ENCODE assay signal across 9 mouse cellular contexts in genomic region chr2:73596786-73597185, GRCm38 (mm10). TPM values are rescaled to one million over a fixed set of nuclear protein-coding genes. Genes with fewer than 3 reads are reported as not detected.
DNase-seq lines count a peak whose midpoint lies in the region; ATAC-seq lines count a peak whose summit lies in the region.
"Had no signal": no experiment of that assay in that cellular context is flagged by ENCODE, and none has a peak within 500 bp of the region (broad histone marks: within the 10 kb centered on the region; RNA-seq: fewer than 3 reads in every experiment).

No protein-coding gene starts in this region.

- peaks cover 20% of the 10 kb centered on the region; the same call in 1 of the 2 replicates for H3K4me1 ChIP-seq in kidney, embryonic 14.5 days (ENCODE audit: control insufficient read depth, insufficient read depth, low read length)
- H3K4me1 ChIP-seq in embryonic facial prominence, embryonic 11.5 days (ENCODE audit: control insufficient read depth, insufficient read depth, low read length): no peaks in the 10 kb centered on the region; the same call in 1 of the 2 replicates
- H3K4me1 ChIP-seq in intestine, embryonic 14.5 days (replicated peaks; ENCODE audit: control insufficient read depth, insufficient read depth, low read length): peaks cover 22% of the 10 kb centered on the region
- H3K4me1 ChIP-seq in liver, embryonic 16.5 days (ENCODE audit: control insufficient read depth, low read depth, low read length): no peaks in the 10 kb centered on the region
- no peaks in the 10 kb centered on the region for H3K4me1 ChIP-seq in midbrain, embryonic 14.5 days (ENCODE audit: control insufficient read depth, insufficient read depth, low read length)
- H3K4me1 ChIP-seq: hindbrain, embryonic 15.5 days had no signal

- H3K27ac ChIP-seq in kidney, embryonic 14.5 days (ENCODE audit: low read depth, low read length): no peak overlapping the region
- H3K27ac ChIP-seq in embryonic facial prominence, embryonic 11.5 days (replicated peaks; ENCODE audit: low read depth, low read length): no peak overlapping the region
- H3K27ac ChIP-seq in intestine, embryonic 14.5 days (ENCODE audit: low read depth): 0 out of 2 replicates have a peak overlapping the region, but pooled peaks have one; percentile 24
- H3K27ac ChIP-seq in liver, embryonic 16.5 days (ENCODE audit: low read length): no peak overlapping the region
- H3K27ac ChIP-seq in midbrain, embryonic 14.5 days (replicated peaks; ENCODE audit: low read depth, low read length): no peak overlapping the region
- H3K27ac ChIP-seq: hindbrain, embryonic 15.5 days had no signal

- H3K4me2 ChIP-seq in kidney, embryonic 14.5 days (replicated peaks; ENCODE audit: low read depth, low read length): peak overlapping the region; percentile 30
- H3K4me2 ChIP-seq in embryonic facial prominence, embryonic 11.5 days (ENCODE audit: low read depth, low read length): 0 out of 2 replicates have a peak overlapping the region, but pooled peaks have one; percentile 24
- H3K4me2 ChIP-seq in intestine, embryonic 14.5 days (ENCODE audit: low read length): peak overlapping the region; percentile 39
- 0 out of 2 replicates have a peak overlapping the region, but pooled peaks have one; percentile 2 for H3K4me2 ChIP-seq in liver, embryonic 16.5 days (ENCODE audit: low read depth, low read length)
- H3K4me2 ChIP-seq in midbrain, embryonic 14.5 days (ENCODE audit: low read length): no peak overlapping the region
- H3K4me2 ChIP-seq: hindbrain, embryonic 15.5 days had no signal

- no peak overlapping the region for H3K9ac ChIP-seq in kidney, embryonic 14.5 days (ENCODE audit: low read depth, low read length)
- H3K9ac ChIP-seq in embryonic facial prominence, embryonic 11.5 days (replicated peaks; ENCODE audit: low read length): peak overlapping the region; percentile 14
- H3K9ac ChIP-seq in intestine, embryonic 14.5 days (ENCODE audit: low read length): no peak overlapping the region
- no peak overlapping the region for H3K9ac ChIP-seq in liver, embryonic 16.5 days (ENCODE audit: low read depth, low read length)
- no peak overlapping the region for H3K9ac ChIP-seq in midbrain, embryonic 14.5 days (replicated peaks; ENCODE audit: low read length)
- H3K9ac ChIP-seq: hindbrain, embryonic 15.5 days had no signal

- no peak for DNase-seq in kidney, postnatal 25 days
- DNase-seq in embryonic facial prominence, embryonic 11.5 days (ENCODE audit: low spot score): peak; percentile 54
- peak; percentile 69 for DNase-seq in intestine, embryonic 14.5 days (ENCODE audit: low spot score)
- DNase-seq in cerebellum, postnatal 10 days: no peak
- no peak for DNase-seq in retina, embryonic 14.5 days (ENCODE audit: low spot score)
- no peak for DNase-seq in midbrain, embryonic 14.5 days

- no peak overlapping the region for H3K4me3 ChIP-seq in kidney, embryonic 14.5 days (ENCODE audit: low read length)
- no peak overlapping the region for H3K4me3 ChIP-seq in embryonic facial prominence, embryonic 11.5 days (ENCODE audit: low read depth, low read length)
- no peak overlapping the region for H3K4me3 ChIP-seq in intestine, embryonic 14.5 days (ENCODE audit: low read depth, low read length)
- no peak overlapping the region for H3K4me3 ChIP-seq in liver, embryonic 16.5 days (ENCODE audit: low read depth, low read length)
- no peak overlapping the region for H3K4me3 ChIP-seq in midbrain, embryonic 14.5 days (replicated peaks; ENCODE audit: low read depth, low read length)
- H3K4me3 ChIP-seq: hindbrain, embryonic 15.5 days had no signal

- ATAC-seq in kidney, embryonic 14.5 days (ENCODE audit: low FRiP score, low TSS enrichment): peak; percentile 70
- ATAC-seq in embryonic facial prominence, embryonic 11.5 days (replicated peaks; ENCODE audit: insufficient number of reproducible peaks, low FRiP score, low TSS enrichment, low read depth): no peak
- peak; percentile 68 for ATAC-seq in intestine, embryonic 14.5 days (replicated peaks; ENCODE audit: low FRiP score, low TSS enrichment, low read depth)
- no peak for ATAC-seq in liver, embryonic 16.5 days (ENCODE audit: low read depth)
- no peak for ATAC-seq in midbrain, embryonic 14.5 days (ENCODE audit: low FRiP score, low TSS enrichment)

- no peaks in the 10 kb centered on the region for H3K36me3 ChIP-seq in kidney, embryonic 14.5 days (ENCODE audit: control insufficient read depth, insufficient read depth, low read length)
- no peaks in the 10 kb centered on the region for H3K36me3 ChIP-seq in embryonic facial prominence, embryonic 11.5 days (replicated peaks; ENCODE audit: control insufficient read depth, insufficient read depth, low read depth, low read length)
- no peaks in the 10 kb centered on the region for H3K36me3 ChIP-seq in intestine, embryonic 14.5 days (ENCODE audit: control insufficient read depth, insufficient read depth, low read length)
- H3K36me3 ChIP-seq in liver, embryonic 16.5 days (ENCODE audit: control insufficient read depth, insufficient read depth): no peaks in the 10 kb centered on the region
- H3K36me3 ChIP-seq in midbrain, embryonic 14.5 days (ENCODE audit: control insufficient read depth, insufficient read depth, low read length): no peaks in the 10 kb centered on the region
- H3K36me3 ChIP-seq: hindbrain, embryonic 15.5 days had no signal

- H3K9me3 ChIP-seq in kidney, embryonic 14.5 days (ENCODE audit: control insufficient read depth, low read length): no peaks in the 10 kb centered on the region
- H3K9me3 ChIP-seq in embryonic facial prominence, embryonic 11.5 days (replicated peaks; ENCODE audit: control insufficient read depth, low read length): no peaks in the 10 kb centered on the region
- no peaks in the 10 kb centered on the region for H3K9me3 ChIP-seq in intestine, embryonic 14.5 days (ENCODE audit: control insufficient read depth, low read length)
- no peaks in the 10 kb centered on the region for H3K9me3 ChIP-seq in liver, embryonic 16.5 days (replicated peaks; ENCODE audit: control insufficient read depth, low read length)
- no peaks in the 10 kb centered on the region for H3K9me3 ChIP-seq in midbrain, embryonic 14.5 days (ENCODE audit: control insufficient read depth, low read length)
- H3K9me3 ChIP-seq: hindbrain, embryonic 15.5 days had no signal

- H3K27me3 ChIP-seq in kidney, embryonic 14.5 days (ENCODE audit: control insufficient read depth, insufficient read depth, low read length): no peaks in the 10 kb centered on the region
- no peaks in the 10 kb centered on the region for H3K27me3 ChIP-seq in embryonic facial prominence, embryonic 11.5 days (ENCODE audit: control insufficient read depth, insufficient read depth, low read length)
- H3K27me3 ChIP-seq in intestine, embryonic 14.5 days (replicated peaks; ENCODE audit: control insufficient read depth, insufficient read depth, low read length): no peaks in the 10 kb centered on the region
- no peaks in the 10 kb centered on the region for H3K27me3 ChIP-seq in liver, embryonic 16.5 days (ENCODE audit: control insufficient read depth, insufficient read depth, low read depth, low read length)
- no peaks in the 10 kb centered on the region for H3K27me3 ChIP-seq in midbrain, embryonic 14.5 days (ENCODE audit: control insufficient read depth, insufficient read depth, low read length)
- H3K27me3 ChIP-seq: hindbrain, embryonic 15.5 days had no signal

- WGBS in kidney, embryonic 14.5 days: 10% methylated on average over 9 of the region's 9 CpGs
- 11% methylated on average over 9 of the region's 9 CpGs for WGBS in embryonic facial prominence, embryonic 11.5 days
- WGBS in intestine, embryonic 14.5 days: 8% methylated on average over 9 of the region's 9 CpGs
- 32% methylated on average over 9 of the region's 9 CpGs for WGBS in liver, embryonic 16.5 days (ENCODE audit: insufficient replicate concordance)
- 34% methylated on average over 9 of the region's 9 CpGs for WGBS in midbrain, embryonic 14.5 days

RNA-seq across cellular contexts. Expression of gene Chrna1, which starts 16.6 kb away (rescaled TPM):
- 0.35 and 0.86 TPM in 2 replicates for polyA plus RNA-seq in kidney, embryonic 14.5 days (2014; fragmentation: Nextera tagmentation; extraction: Ambion mirVana)
- polyA plus RNA-seq in embryonic facial prominence, embryonic 11.5 days (2014; fragmentation: Nextera tagmentation; extraction: Ambion mirVana): 0.88 and 1.2 TPM in 2 replicates
- 0.08 and 0.20 TPM in 2 replicates for polyA plus RNA-seq in intestine, embryonic 14.5 days (2014; fragmentation: Nextera tagmentation; extraction: Ambion mirVana)
- 0.20 and 0.26 TPM in 2 replicates for polyA plus RNA-seq in liver, embryonic 16.5 days (2015; fragmentation: Nextera tagmentation; extraction: Ambion mirVana)
- 0.18 and 0.20 TPM in 2 replicates for polyA plus RNA-seq in midbrain, embryonic 14.5 days (2014; fragmentation: Nextera tagmentation; extraction: Ambion mirVana)

Comparison
In these comparisons a context has a peak if more than half of its experiments do, and no peak if none do; other contexts are left out.
1. ATAC-seq: peak in kidney, embryonic 14.5 days (single experiment) and intestine, embryonic 14.5 days (single experiment); none in embryonic facial prominence, embryonic 11.5 days (single experiment), liver, embryonic 16.5 days (single experiment) and midbrain, embryonic 14.5 days (single experiment).
2. DNase-seq: peak in embryonic facial prominence, embryonic 11.5 days (single experiment) and intestine, embryonic 14.5 days (single experiment); none in kidney, postnatal 25 days (0 of 2), cerebellum, postnatal 10 days (0 of 2), retina, embryonic 14.5 days (single experiment) and midbrain, embryonic 14.5 days (single experiment).